In the genomic region with DNA sequence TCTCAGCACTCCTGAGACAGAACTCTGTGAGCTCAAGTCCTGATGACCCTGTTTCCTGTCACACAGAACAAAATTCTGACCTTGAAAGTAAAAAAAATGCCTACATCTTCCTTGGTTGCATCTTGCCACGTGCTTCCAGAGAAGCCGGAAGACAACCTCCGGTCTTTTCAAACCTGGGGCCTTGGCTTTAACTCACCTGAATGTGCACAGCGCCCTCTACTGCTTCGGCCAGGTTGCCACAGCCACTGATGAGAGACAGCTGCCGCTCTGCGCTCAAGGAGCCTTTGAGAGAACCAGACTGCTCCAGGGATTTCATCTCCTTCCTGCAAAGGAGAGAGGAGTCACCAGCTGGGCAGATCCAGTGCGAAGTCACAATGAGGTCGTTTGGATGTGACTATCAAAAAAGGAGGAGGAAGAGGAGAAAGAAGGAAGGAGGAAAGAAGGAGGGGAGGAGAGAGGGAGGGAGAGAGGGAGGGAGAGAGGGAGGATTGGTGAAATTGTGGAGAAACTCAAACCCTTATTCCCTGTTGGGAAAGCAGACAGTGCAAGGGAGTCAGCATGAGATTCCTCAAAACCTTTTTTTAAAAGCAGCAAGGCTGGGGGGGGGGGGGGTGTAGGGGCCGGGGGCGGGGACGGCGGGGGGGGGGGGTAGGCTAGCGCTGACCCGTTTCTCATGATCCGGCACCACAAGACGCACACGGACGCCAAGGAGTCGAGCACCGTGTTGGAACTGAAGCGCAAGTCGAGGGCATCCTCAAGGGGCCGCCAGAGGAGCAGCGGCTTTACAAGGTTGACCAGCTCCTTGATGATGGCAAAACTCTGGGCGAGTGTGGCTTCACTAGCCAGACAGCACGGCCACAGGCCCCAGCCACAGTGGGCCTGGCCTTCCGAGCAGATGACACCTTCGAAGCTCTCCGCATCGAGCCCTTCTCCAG, we compare ENCODE assay signal across 8 mouse cellular contexts. TPM values are rescaled to one million over a fixed set of nuclear protein-coding genes. Genes with fewer than 3 reads are reported as not detected.
A peak's percentile ranks its signal among the peaks of the same experiment; 100 is the strongest.
DNase-seq lines count a peak whose midpoint lies in the region; ATAC-seq and TF ChIP-seq lines count a peak whose summit lies in the region.

No protein-coding gene starts in this region.

- H3K4me3 ChIP-seq in gastrocnemius, adult 2 months: no peak overlapping the region
- no peak overlapping the region for H3K4me3 ChIP-seq in left cerebral cortex, adult 2 months

- peak; percentile 90 for TF ChIP-seq CTCF in gastrocnemius, adult 2 months (IDR thresholded peaks at IDR 0.05)
- TF ChIP-seq CTCF in left cerebral cortex, adult 2 months (IDR thresholded peaks at IDR 0.05): peak; percentile 88

- peak; percentile 43 for ATAC-seq in activated CD4-positive, CD25-positive, alpha-beta regulatory T cell, adult 4 months
- ATAC-seq in megakaryocyte-erythroid progenitor cell, adult 5-6 weeks (replicated peaks; ENCODE audit: low FRiP score, low TSS enrichment, poor library complexity, severe bottlenecking): peak; percentile 79
- no peak for ATAC-seq in monocyte, adult 5-6 weeks (replicated peaks; ENCODE audit: insufficient number of reproducible peaks, low FRiP score, low TSS enrichment, poor library complexity, severe bottlenecking)

- H3K27ac ChIP-seq in gastrocnemius, adult 2 months: no peak overlapping the region
- no peak overlapping the region for H3K27ac ChIP-seq in left cerebral cortex, adult 2 months

- peak; percentile 79 to 85 for DNase-seq in cerebellum, postnatal 4 days (ENCODE audit: low spot score in 2 of 2)
- DNase-seq in gastrocnemius, adult 2 months: peak; percentile 79
- peak; percentile 76 for DNase-seq in induced T-regulatory cell, adult 2 months (ENCODE audit: low read depth)
- peak; percentile 68 to 82 for DNase-seq in left cerebral cortex, adult 2 months (ENCODE audit: extremely low spot score in 1 of 2, low spot score in 2 of 2)
- peak; percentile 74 for DNase-seq in right cerebral cortex, postnatal 4 days

- intact Hi-C loops in gastrocnemius, adult 2 months (cut with DNase I): loop anchor here (1.0 to 5.0 kb wide), 2 partner anchors 254 to 271 kb away; no protein-coding TSS in a partner anchor
- intact Hi-C loops in left cerebral cortex, adult 2 months (cut with DNase I): loop anchor here (1.0 to 5.0 kb wide), 2 partner anchors 254 to 271 kb away; no protein-coding TSS in a partner anchor

RNA-seq across cellular contexts. Expression of a gene that starts 35.3 kb away (rescaled TPM):
- 10 to 100 TPM; 17.2 to 17.6 TPM for polyA plus RNA-seq in activated CD4-positive, CD25-positive, alpha-beta regulatory T cell, adult 4 months (2017; shearing (Covaris generic))
- total RNA-seq in gastrocnemius, adult 2 months (2021): 1 to 10 TPM; 4.7 to 5.5 TPM
- 10 to 100 TPM; 16.1 to 19.7 TPM for total RNA-seq in left cerebral cortex, adult 2 months (2021)
- total RNA-seq in megakaryocyte-erythroid progenitor cell, adult 5-6 weeks (2014; fragmentation: Nextera tagmentation): 28.4 and 38.5 TPM in 2 replicates
- 17.4 and 34.9 TPM in 2 replicates for total RNA-seq in megakaryocyte-erythroid progenitor cell, adult 5-6 weeks (2017)
- total RNA-seq in monocyte, adult 5-6 weeks (2017): 5.0 to 8.0 TPM (median 5.3 TPM) in 3 replicates
